Mouse (Mus musculus): ENCODE data around the gene Sox2. TPM values are rescaled to one million over a fixed set of nuclear protein-coding genes. Genes with fewer than 3 reads are reported as not detected.
A peak's percentile ranks its signal among the peaks of the same experiment; 100 is the strongest.

Gene Sox2
- polyA plus RNA-seq, 1 experiment from 2014 or later = 28.8 TPM

DNA sequence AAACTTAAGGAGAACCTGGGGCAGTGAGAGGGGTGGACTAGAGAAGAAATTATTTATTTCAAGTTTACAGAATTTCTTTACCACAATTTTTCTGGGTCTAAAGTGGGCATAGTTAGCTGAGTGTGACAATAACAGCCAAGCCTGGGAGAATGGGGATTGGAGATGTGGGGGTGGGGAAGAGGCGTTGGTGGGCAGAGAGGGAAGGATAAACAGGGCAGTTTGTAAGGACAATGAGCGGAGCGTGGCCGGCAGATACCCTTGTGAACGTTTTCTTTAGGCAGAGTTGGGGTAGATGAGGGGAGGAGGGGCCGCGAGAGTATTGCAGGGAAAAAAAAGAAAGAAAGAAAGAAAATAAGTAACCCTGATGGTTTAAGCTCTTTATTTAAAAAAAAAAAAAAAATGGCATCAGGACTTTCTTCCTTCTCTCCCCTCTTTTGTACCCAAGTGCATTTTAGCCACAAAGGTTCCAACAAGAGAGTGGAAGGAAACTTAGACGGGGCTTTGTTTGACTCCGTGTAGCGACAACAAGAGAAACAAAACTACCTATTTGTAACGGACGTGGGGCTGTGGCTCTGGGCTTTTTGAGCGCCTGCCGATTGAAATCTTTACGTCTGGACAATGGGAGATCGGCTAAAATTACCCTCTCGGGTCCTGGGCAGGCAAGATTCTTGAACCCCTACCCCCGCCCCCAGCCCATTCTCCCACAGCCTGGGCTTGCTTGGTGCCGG, 1.9 kb upstream of the Sox2 start:
- peaks cover 52% of the 10 kb centered on the region for H3K27me3 ChIP-seq (ENCODE audit: low read depth, poor library complexity, severe bottlenecking)

DNA sequence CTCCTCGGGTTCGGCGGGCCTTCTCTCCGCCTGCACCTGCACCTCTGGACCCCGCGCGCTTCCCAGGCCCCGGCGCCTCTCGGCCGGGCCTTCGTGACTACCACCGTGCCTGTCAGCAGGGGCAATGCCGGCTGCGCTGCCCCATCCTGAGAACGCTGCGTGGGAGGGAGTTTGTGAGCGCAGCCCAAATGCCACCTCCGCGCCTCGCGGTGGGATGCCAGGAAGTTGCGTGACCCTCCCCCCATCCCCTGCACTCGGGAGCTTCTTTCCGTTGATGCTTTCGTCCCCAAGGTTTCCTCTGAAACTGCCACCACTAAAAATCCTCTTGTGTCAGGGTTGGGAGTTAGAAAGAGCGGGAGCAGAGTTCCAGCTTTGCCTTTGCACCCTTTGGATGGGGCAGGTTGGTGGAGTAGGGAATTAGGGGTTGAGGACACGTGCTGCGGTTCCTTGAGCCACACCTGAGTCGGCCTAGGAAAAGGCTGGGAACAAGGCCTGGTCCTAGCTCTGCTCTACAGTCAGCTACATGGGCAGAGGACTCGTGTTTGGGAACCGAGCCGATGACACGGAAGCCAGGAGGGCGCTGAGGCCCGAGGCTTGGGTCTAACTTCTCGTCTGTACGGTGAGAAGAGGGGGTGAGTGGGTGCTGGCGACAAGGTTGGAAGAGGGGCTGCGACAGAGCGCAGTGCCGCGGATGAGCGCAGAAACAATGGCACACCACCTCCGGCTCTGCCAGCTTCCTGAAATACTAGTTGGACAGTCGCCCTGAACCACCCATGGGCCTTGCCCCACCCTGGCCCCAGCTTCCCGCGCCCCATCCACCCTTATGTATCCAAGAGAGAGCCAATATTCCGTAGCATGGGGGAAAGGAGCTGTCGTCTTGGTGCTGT, 1.1 kb upstream of the Sox2 start:
- peaks cover 26% of the 10 kb centered on the region for H3K36me3 ChIP-seq
- H3K9me3 ChIP-seq (replicated peaks) = no peaks in the 10 kb centered on the region
- H3K27me3 ChIP-seq (ENCODE audit: low read depth, poor library complexity, severe bottlenecking) = peaks cover 45% of the 10 kb centered on the region
- peak; percentile 74 for DNase-seq (ENCODE audit: low spot score)
- H3K27ac ChIP-seq (replicated peaks) = peak overlapping the region; percentile 100
- H3K4me1 ChIP-seq = peaks cover 53% of the 10 kb centered on the region
- H3K4me3 ChIP-seq = peak overlapping the region; percentile 99
- WGBS = under 1% methylated on average over 50 of the region's 50 CpGs

More for the DNA sequence above, 1.9 kb upstream of the Sox2 start:
- under 1% methylated on average over 19 of the region's 19 CpGs for WGBS
- H3K4me1 ChIP-seq = peaks cover 61% of the 10 kb centered on the region
- peak overlapping the region; percentile 99 for H3K4me3 ChIP-seq
- peak overlapping the region; percentile 100 for H3K27ac ChIP-seq (replicated peaks)
- no peaks in the 10 kb centered on the region for H3K9me3 ChIP-seq (replicated peaks)
- H3K36me3 ChIP-seq = peaks cover 26% of the 10 kb centered on the region
- DNase-seq (ENCODE audit: low spot score) = peak; percentile 77

DNA sequence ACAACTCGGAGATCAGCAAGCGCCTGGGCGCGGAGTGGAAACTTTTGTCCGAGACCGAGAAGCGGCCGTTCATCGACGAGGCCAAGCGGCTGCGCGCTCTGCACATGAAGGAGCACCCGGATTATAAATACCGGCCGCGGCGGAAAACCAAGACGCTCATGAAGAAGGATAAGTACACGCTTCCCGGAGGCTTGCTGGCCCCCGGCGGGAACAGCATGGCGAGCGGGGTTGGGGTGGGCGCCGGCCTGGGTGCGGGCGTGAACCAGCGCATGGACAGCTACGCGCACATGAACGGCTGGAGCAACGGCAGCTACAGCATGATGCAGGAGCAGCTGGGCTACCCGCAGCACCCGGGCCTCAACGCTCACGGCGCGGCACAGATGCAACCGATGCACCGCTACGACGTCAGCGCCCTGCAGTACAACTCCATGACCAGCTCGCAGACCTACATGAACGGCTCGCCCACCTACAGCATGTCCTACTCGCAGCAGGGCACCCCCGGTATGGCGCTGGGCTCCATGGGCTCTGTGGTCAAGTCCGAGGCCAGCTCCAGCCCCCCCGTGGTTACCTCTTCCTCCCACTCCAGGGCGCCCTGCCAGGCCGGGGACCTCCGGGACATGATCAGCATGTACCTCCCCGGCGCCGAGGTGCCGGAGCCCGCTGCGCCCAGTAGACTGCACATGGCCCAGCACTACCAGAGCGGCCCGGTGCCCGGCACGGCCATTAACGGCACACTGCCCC, 586 bp downstream of the Sox2 start:
- Histone ChIP-seq H3K27me3 (ENCODE audit: low read depth, poor library complexity, severe bottlenecking) (peaks cover 31% of the 10 kb centered on the region), H3K9me3 (replicated peaks) (no peaks in the 10 kb centered on the region), H3K36me3 (peaks cover 26% of the 10 kb centered on the region), H3K27ac (replicated peaks) (peak overlapping the region; percentile 100), H3K4me1 (peaks cover 45% of the 10 kb centered on the region), H3K4me3 (peak overlapping the region; percentile 99)
- WGBS = under 1% methylated on average over 67 of the region's 67 CpGs
- DNase-seq (ENCODE audit: low spot score) = peak; percentile 74

DNA sequence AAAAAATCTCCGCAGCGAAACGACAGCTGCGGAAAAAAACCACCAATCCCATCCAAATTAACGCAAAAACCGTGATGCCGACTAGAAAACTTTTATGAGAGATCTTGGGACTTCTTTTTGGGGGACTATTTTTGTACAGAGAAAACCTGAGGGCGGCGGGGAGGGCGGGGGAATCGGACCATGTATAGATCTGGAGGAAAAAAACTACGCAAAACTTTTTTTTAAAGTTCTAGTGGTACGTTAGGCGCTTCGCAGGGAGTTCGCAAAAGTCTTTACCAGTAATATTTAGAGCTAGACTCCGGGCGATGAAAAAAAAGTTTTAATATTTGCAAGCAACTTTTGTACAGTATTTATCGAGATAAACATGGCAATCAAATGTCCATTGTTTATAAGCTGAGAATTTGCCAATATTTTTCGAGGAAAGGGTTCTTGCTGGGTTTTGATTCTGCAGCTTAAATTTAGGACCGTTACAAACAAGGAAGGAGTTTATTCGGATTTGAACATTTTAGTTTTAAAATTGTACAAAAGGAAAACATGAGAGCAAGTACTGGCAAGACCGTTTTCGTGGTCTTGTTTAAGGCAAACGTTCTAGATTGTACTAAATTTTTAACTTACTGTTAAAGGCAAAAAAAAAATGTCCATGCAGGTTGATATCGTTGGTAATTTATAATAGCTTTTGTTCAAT, 1.4 kb downstream of the Sox2 start:
- peaks cover 44% of the 10 kb centered on the region for H3K4me1 ChIP-seq
- H3K27ac ChIP-seq (replicated peaks) = peak overlapping the region; percentile 100
- peaks cover 29% of the 10 kb centered on the region; the same call in 1 of the 2 replicates for H3K27me3 ChIP-seq (ENCODE audit: low read depth, poor library complexity, severe bottlenecking)
- WGBS = 1% methylated on average over 26 of the region's 26 CpGs
- H3K4me3 ChIP-seq = peak overlapping the region; percentile 99
- H3K36me3 ChIP-seq = peaks cover 26% of the 10 kb centered on the region
- H3K9me3 ChIP-seq (replicated peaks) = no peaks in the 10 kb centered on the region
- peak; percentile 40 for DNase-seq (ENCODE audit: low spot score)

DNA sequence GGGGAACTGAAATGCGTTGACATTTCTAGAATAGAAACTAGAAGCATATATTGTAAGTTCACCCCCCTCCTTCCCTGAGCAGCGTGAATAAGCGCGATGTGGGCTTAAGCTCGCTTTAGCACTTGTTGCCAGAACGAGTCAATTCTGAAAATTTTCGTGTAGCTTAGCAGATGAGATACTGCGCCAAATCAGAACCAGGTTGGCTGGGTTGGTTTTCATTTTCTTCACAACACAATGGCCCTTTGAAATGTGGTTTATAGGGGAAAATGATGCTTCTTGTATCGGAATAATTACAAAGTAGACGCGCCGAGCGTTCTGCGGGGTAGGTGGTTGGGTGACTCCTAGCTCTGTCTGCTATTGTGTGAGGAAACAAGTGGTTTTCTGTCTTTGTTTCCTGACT, 2.4 kb downstream of the Sox2 start:
- H3K4me1 ChIP-seq = peaks cover 45% of the 10 kb centered on the region
- peak; percentile 54 for DNase-seq (ENCODE audit: low spot score)
- H3K4me3 ChIP-seq = peak overlapping the region; percentile 99
- no peaks in the 10 kb centered on the region for H3K9me3 ChIP-seq (replicated peaks)
- peaks cover 32% of the 10 kb centered on the region for H3K27me3 ChIP-seq (ENCODE audit: low read depth, poor library complexity, severe bottlenecking)
- H3K36me3 ChIP-seq = peaks cover 36% of the 10 kb centered on the region
- 0% methylated on average over 14 of the region's 14 CpGs for WGBS
- peak overlapping the region; percentile 100 for H3K27ac ChIP-seq (replicated peaks)

GRCm38 (mm10) chr3:34653235-34653976, 3.2 kb downstream of the Sox2 start:
- WGBS = under 1% methylated on average over 26 of the region's 26 CpGs
- Histone ChIP-seq H3K27ac (replicated peaks) (peak overlapping the region; percentile 100), H3K4me1 (peaks cover 48% of the 10 kb centered on the region), H3K4me3 (peak overlapping the region; percentile 99), H3K36me3 (peaks cover 36% of the 10 kb centered on the region), H3K9me3 (replicated peaks) (no peaks in the 10 kb centered on the region), H3K27me3 (ENCODE audit: low read depth, poor library complexity, severe bottlenecking) (peaks cover 40% of the 10 kb centered on the region)
- no peak for DNase-seq (ENCODE audit: low spot score)

- Histone ChIP-seq H3K27me3 (ENCODE audit: low read depth, poor library complexity, severe bottlenecking) (peaks cover 41% of the 10 kb centered on the region), H3K4me3 (peak overlapping the region; percentile 99), H3K36me3 (peaks cover 36% of the 10 kb centered on the region), H3K9me3 (replicated peaks) (no peaks in the 10 kb centered on the region), H3K27ac (replicated peaks) (peak overlapping the region; percentile 100), H3K4me1 (peaks cover 48% of the 10 kb centered on the region)
- peak; percentile 79 for DNase-seq (ENCODE audit: low spot score)
- 1% methylated on average over 9 of the region's 9 CpGs for WGBS
Measured at GRCm38 (mm10) chr3:34653977-34654500, 3.8 kb downstream of the Sox2 start.

DNA sequence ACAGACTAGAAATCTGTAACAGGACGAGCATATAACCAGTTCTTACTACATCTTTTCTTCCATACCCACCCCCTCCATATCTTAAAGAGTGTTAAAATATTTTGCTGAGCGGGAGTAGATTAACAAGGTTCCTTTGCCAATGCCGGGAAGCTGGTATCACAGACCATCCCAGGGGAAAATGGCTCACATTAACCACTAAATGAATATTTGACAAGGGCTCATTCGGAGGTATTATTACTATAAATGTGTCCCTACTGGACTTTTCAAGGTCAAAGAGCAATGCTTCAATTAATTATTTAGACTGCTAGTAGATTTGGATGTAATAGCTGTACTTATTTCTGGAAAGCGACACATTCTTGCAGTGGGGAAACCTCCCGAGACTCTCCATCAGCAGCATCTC, 4.6 kb downstream of the Sox2 start:
- Histone ChIP-seq H3K27me3 (ENCODE audit: low read depth, poor library complexity, severe bottlenecking) (peaks cover 38% of the 10 kb centered on the region), H3K27ac (replicated peaks) (peak overlapping the region; percentile 100), H3K4me3 (peak overlapping the region; percentile 99), H3K9me3 (replicated peaks) (no peaks in the 10 kb centered on the region), H3K36me3 (peaks cover 36% of the 10 kb centered on the region), H3K4me1 (peaks cover 48% of the 10 kb centered on the region)
- DNase-seq (ENCODE audit: low spot score) = no peak
- WGBS = 11% methylated on average over 6 of the region's 6 CpGs

DNA sequence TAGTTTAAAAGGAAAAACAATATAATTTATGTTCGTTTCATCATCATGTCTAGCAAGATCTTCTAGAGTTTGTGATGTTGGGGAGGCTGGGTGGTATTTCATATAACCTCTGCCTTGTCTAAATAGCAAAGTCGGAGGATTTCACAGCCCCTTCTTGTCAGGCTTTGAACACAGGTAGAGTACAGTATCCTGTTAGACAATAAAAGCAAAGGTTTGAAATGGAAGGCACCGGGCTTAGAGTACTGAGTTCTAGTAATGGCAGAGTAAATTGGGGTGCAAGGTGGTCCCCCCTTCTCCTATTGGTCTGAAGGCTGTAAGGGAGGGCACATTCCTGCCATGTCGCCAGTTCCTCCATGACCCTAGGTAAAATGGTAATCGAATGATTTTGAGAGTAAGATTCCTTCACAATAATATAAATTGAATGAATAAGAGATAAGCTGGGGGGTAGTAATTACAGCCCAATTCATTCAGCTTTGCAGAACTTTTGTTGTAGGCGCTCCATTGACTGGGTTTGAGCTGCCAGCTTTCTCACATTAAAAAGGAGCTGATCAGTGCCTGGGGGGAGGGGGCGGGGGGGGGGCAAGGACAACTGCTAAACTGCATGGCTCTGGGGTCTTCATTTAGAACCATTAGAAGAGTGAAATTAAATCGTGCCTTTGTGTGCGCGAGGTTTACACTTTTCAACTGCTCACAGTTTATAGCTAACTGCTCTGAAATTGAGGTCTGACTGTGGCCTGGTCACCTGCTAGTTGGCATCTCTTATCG, 5.3 kb downstream of the Sox2 start:
- Histone ChIP-seq H3K27me3 (ENCODE audit: low read depth, poor library complexity, severe bottlenecking) (peaks cover 36% of the 10 kb centered on the region), H3K9me3 (replicated peaks) (no peaks in the 10 kb centered on the region), H3K4me3 (peak overlapping the region; percentile 99), H3K27ac (replicated peaks) (peak overlapping the region; percentile 100), H3K4me1 (peaks cover 55% of the 10 kb centered on the region), H3K36me3 (peaks cover 36% of the 10 kb centered on the region)
- DNase-seq (ENCODE audit: low spot score) = peak; percentile 46
- WGBS = 6% methylated on average over 11 of the region's 11 CpGs

DNA sequence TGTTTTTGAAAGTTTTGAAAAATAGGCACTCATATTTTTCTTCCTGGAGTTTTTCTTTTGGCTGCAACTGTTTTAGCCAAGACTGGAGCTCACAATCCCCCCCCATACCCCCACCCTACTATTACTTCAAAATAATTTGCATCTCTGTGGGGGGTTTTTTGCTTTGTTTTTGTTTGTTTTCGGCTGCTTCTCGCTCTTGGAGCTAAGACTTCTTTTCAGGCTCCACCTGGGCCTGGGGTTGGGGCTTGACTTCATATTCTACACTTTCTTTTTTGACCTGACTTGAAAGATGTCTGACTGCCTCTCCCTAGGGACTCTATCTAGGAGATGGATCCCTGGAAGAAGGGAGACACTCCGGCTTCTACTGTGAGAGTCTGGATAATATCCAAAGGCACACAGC, 5.9 kb downstream of the Sox2 start:
- peaks cover 30% of the 10 kb centered on the region for H3K36me3 ChIP-seq
- H3K4me3 ChIP-seq = peak overlapping the region; percentile 99
- H3K27me3 ChIP-seq (ENCODE audit: low read depth, poor library complexity, severe bottlenecking) = peaks cover 34% of the 10 kb centered on the region
- H3K9me3 ChIP-seq (replicated peaks) = no peaks in the 10 kb centered on the region
- peaks cover 62% of the 10 kb centered on the region for H3K4me1 ChIP-seq
- 3% methylated on average over 3 of the region's 3 CpGs for WGBS
- H3K27ac ChIP-seq (replicated peaks) = peak overlapping the region; percentile 100
- no peak for DNase-seq (ENCODE audit: low spot score)
